Mouse (Mus musculus) gastrocnemius, adult 18-20 months (tissue): ENCODE measurements around the gene Gja1. TPM values are rescaled to one million over a fixed set of nuclear protein-coding genes. Genes with fewer than 3 reads are reported as not detected.

Experiments used
- DNase-seq: peaks from one replicate; pipeline ENCODE4 v3.0.0; 2021; ENCODE audit warnings: low spot score
- total RNA-seq, 2 experiments: library from RNA; stranded (reverse); gene quantifications; 2 replicates each; pipeline ENCODE4 v1.2.3; 2021

The Gja1 gene
- total RNA-seq, 2 experiments from 2014 or later, result 7.0 to 7.3 TPM

DNA sequence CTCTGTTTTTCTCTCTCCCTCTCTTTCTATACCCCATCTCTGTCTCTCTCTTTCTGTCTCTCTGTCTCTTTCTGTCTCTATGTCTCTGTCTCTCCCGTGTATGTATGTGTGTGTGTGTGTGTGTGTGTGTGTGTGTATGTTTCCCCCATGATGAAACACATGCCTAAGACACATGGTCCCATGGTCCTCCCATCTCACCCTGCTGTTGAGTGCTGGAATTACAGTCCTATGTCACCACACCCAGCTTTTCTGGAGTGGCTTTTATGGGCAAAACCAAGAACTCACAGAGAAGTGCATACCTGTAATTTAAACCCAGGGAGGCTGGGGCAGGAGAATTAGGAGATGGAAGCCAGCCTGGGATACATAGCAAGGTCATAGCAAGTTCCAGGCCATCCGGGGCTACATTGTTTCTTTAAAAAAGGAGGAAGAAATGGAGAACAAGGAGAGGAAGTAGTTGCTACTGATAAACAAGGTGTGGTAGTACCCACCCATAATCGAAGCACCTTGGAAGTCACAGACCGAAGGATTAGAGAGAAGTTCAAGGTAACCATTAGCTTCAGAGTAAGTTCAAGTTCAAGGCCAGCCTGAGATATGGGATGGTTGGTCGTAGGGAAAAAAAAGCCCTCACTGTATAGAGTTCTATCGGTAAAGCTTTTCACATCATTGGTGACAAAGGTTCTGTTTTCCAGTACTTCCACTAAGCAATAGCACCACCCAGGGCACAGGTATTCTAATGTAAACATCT is 29.4 kb downstream of the Gja1 start:
- DNase-seq, result no peak

DNA sequence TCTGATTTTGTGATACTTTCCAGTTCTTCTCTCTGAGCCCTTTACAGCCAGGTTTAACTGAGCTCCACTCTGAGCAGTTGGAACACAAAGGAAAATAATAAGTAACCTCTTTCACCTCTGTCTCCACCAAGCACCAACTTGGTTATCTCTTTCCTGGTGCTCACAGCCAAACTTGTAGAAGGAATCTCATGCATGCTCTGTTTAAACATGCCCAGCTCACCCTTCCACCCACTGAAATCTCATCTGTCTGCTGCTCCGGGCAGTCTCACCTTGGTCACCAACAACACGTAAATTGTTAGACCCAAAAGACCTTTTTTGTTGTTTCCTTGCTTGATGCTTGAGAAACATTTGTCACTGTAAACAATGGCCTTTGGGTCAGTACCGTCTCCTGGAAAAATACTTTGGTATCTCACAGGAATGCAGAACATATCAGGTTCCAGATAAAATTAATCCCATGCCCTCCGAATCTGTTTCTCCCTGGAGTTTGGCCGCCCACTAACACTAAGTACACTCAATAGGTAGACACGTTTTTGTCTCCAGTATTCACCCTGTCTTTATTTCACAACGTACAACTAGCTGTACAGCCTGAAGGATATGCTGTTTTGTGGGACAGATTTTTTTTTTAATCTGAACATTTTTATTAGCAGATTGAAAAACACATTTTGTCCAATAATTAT is 38.9 kb downstream of the Gja1 start:
- DNase-seq, result no peak

DNA sequence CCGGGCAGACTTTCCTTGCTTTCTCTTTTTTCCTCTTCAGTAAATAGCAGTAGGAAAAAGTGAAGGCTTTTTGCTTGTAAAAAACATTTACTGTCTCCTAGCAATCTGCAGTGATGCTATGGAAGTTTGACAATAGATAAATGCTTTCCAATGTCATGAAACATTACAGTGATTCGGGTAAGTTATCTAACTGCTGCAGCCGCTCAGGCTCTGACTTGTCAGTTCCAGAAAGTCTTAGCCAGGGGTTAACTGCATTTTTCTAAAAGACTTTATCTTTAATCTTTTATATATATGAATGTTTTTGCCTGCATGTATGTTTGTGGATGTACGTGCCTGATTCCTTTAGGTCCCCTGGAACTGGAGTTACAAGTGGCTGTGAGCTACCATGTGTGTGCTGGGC is 45.4 kb downstream of the Gja1 start:
- no peak for DNase-seq

DNA sequence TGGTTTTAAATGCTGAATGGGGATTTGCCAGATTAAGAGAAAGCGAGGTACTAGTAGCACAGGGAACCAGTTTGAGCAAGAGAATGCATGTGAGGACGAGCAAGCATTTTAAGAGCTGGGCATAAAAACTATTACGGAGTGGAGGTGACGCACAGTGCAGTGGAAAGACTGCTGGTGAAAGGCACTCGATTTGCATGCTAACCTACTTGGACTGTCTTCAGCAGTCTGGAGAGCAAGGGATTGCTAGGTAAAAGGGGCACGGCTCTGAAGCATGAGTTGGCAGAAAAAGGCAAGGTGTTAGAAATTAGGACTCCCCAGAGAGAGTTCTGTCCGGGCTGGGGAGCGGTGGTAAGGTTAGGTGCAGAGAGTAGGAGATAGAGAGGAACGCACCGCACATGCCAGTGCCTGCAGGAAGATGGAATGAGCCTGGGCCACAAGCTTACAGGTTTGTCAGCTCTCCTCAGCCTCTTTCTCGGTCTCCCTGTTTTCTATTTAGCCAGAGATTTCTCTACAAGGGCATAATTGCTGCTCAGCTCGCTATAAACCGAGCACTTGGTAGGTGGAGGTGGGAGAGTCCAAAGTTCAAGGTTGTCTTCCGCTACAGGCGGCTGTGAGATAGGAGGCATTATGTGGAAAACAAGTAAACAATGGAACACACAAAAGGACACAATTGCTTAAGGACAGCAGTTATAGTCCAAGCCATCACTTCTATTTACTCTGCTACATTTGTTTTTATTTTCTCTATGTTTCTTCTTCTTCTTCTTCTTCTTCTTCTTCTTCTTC is 48.1 kb downstream of the Gja1 start:
- no peak for DNase-seq

DNA sequence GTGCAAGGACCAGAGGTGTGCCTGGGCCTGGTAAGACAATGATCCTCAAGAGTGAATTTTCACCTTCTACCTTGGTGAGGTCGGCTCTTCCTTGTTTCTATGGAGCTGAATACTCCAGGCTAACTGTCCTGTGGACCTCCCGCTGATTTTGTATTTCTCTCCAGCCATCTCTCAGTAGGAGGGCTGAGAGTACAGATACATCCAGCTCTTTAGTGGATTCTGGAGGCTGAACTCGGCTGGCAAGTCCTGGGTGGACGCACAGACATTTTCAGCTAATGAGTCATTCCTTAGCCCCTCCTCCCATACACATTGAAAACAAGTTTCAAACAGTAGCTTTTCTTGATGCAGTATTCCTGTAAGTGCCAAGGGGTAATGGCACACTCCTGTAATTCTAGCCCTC is 49.2 kb downstream of the Gja1 start:
- no peak for DNase-seq

DNA sequence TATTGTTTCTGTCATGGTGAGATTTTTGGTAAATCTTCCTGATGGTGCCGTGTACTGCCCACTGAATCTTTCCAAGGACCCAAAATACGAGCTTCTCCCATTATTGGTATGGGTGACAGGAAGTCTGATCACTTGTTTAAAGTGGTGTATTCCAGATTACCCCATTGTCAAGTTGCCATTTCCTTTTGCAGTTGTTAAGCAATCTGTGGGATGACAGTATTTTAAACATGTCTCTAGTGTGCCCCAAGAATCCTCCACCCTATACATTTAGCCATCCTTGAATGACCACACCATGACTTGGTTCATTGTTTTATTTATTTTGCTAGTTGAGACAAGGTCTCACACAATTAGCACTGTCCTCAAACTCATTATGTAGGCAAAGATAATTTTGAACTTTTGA is 50.3 kb downstream of the Gja1 start:
- no peak for DNase-seq

DNA sequence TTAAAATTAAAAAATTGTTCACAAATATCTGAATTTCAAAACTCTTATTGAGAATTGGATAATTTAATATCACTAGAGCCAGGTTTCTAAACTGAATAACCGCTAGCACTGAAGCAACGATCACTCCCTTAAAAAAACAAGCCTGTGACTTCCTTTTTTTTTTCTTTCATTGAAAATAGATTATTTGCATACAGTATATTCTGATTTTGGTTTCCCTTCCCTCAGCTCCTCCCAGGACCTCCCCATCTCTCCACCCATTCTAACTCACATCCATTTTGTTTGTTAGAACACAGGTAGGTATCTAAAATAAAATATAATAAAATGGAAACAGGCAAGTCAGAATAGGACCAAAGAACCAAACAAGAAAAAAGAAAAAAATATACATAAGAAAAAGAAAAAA is 50.7 kb downstream of the Gja1 start:
- DNase-seq, result no peak

DNA sequence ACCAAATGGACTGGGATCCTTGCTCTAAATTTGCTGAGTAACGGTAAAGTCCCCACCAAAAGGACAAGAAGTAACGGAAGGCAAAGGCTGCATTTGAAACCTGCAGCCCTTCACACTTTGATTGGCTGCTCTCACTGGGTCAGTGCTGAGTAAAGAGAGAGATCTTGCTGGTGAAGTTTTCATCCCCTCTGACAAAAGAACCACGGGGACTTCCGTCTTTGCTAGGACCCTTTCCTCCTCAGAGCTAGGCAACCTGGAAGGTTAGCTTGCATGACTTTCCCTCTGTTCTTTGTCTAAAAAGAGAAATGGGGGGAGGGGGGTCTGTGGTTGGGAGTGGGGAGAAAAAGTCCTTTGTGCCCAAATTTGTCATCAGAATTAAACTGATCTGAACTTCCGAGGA is 51.9 kb downstream of the Gja1 start:
- DNase-seq, result no peak

DNA sequence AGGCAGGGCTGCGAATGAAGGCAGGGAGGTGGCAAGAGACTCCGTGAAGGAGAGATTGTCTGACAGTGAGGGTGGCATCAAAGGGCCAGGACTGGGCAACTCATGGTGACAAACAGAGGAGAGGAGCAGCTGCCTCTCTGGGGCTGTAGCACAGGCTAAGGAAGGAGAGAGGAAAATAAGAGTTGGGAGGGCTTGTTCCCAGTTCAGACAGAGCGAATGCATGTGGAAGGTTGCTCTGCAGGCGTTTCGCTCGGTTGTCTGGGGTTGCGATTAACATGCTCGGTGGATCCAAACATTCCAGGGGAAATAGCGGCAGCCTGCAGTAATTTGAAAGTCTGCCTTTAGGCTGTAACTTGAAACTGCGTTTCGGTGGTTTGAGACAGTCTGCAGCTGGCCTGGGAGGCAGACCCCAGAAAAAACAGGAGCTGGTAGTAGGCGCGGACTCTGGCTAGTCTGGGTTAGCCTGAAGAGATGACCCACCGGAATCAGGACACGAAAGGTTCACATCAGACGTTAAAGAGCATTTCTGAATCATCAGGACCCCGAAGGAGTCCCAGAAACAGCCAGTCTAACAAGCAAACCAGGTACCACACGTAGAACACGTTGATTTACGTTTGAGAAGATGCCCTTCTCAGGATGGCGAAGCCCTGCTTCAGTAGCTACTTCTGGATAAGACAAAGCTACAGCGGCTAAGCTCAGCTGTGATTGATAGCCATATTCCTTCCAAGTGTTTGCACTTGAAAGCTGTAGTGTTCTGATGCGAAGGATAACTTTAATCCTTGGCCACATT is 54.7 kb downstream of the Gja1 start:
- no peak for DNase-seq

DNA sequence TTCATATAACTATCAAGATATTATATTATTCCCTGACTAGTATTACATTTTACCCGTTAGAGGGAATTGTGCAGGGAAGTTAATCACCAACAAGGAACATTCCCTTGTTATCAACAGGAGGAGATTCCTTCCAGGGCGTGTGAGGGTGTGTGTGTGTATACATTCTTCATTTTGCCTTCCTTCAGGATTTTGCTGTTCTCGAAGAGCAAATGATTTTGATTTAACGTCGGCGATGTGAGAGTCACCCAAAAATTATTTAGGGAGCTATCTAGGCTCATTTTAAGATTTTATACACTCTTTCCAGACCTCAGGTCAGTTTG is 55.2 kb downstream of the Gja1 start:
- no peak for DNase-seq

DNA sequence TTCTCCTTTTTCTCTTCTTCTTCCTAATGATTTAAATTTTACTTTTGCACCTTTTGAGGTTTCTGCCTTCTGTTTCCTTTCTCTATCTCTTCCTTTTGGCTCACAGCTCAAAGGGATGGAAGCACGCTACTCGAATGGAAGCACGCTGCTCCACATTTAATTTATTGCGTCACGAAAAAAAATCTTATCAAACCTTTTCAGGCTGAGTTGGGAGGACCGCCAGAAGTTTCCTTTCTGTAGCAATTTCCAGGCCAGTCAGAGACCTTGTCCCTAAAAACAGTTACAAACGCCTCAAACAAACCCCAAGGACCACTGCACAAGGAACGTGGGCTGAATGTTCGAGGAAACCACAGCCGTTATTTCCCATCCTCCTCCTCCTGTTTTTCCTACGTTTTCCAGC is 60.2 kb downstream of the Gja1 start:
- DNase-seq, result no peak

DNA sequence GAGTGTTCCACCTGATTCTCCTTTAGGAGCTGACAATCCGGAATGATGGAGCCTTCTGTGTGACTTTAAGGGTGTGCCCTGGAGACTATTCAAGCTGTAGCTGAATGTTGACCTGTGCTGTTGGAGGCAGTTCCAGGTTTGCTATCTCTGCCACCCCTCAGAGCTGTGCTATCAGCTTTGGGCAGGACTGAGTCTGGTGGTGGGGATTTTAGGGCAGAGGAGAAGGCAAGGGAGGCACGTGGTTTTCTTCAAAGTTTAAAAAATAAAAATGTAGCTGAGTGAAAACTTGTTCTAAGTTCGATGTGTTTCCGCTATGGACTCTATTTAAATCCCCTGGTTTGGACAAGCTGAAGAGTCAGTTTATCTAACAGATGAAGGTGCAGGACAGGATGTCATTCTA is 62.5 kb downstream of the Gja1 start:
- no peak for DNase-seq

DNA sequence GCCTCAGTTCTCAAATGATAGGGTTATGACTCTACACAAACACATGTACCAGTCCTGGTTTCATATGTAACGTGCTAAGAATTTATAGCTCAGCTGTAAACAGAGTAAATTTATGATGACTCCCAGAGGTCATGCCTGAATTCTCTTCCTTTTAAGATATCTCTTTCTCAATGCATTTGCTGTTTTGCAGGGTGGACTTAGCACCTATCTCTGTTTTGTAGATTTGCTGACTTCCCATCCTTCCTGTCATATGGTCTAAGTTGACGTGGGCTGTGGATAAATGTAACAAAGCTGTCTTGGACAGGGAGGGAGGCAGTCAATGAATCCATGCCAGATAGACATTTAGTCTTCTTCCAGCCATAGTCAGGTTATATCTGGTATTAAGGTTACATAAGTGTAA is 67.3 kb downstream of the Gja1 start:
- no peak for DNase-seq

DNA sequence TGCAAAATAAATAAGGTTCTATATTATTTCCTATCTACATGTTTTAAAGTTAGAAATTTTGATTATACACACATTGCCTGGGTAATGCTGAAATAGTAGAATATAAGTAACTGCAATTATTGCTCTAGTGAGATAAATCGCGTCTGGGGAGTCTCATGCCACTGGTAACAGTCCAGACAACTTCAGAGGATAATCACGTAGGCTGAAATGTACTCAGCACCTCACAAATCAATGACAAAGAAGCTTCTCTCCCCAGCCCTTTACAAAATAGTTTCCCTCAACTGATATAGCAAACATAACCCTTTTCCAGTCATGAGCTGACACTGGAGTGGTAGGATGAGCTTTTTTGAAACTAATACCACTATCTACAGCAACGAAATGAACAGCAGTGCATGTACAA is 71.9 kb downstream of the Gja1 start:
- no peak for DNase-seq

Other genes with a start within 250 kb of the Gja1 start
- 1 to 10 TPM; 1.5 to 1.6 TPM for gene Tbc1d32, start 148.6 kb upstream of the Gja1 start, total RNA-seq